ENCODE assay signal across 8 mouse cellular contexts in the genomic region with DNA sequence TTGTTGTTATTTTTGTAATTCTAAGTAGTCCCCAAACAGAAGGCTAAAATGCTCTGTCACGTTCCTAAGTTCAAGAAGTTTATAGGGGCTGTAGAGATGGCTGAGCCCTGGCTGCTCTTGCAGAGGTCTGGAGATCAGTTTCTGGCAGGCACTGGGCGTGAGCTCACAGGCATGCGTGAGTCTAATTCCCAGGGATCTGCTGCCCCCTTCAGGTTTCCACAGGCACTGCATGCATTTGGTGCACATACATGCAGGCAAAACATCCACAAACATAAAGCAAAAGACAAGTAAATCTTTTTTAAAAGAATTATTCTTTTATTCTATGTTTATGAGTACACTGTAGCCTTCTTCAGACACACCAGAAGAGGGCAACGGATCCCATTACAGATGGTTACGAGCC. TPM values are rescaled to one million over a fixed set of nuclear protein-coding genes. Genes with fewer than 3 reads are reported as not detected.
A peak's percentile ranks its signal among the peaks of the same experiment; 100 is the strongest.
DNase-seq lines count a peak whose midpoint lies in the region.

No protein-coding gene starts in this region.

- 44% methylated on average over 5 of the region's 5 CpGs for WGBS in limb, embryonic 10.5 days

- intact Hi-C loops in left cerebral cortex, postnatal 4 days (cut with DNase I): no loop called here
- intact Hi-C loops in gastrocnemius, postnatal 36 days (cut with DNase I): no loop called here

- no peak overlapping the region for H3K4me3 ChIP-seq in limb, embryonic 10.5 days

- H3K4me1 ChIP-seq in limb, embryonic 10.5 days: peaks cover 5% of the 10 kb centered on the region

- peaks cover 21% of the 10 kb centered on the region for H3K27me3 ChIP-seq in limb, embryonic 10.5 days (ENCODE audit: low read depth, poor library complexity, severe bottlenecking)

- DNase-seq in cerebellum, postnatal 36 days: peak; percentile 29 to 30
- DNase-seq in cerebellum, adult 11-12 months: no peak
- DNase-seq in left cerebral cortex, postnatal 4 days: peak; percentile 76
- DNase-seq in left cerebral cortex, adult 9 months (ENCODE audit: low spot score in 2 of 2): no peak
- DNase-seq in adrenal gland, postnatal 10 days: peak; percentile 65
- peak; percentile 50 for DNase-seq in limb, embryonic 10.5 days (ENCODE audit: low spot score)
- peak; percentile 65 for DNase-seq in testis, postnatal 10 days (ENCODE audit: low spot score)
- no peak for DNase-seq in gastrocnemius, postnatal 36 days

- no peak overlapping the region for H3K27ac ChIP-seq in limb, embryonic 10.5 days

- no peaks in the 10 kb centered on the region for H3K9me3 ChIP-seq in limb, embryonic 10.5 days (replicated peaks)

- H3K36me3 ChIP-seq in limb, embryonic 10.5 days: no peaks in the 10 kb centered on the region

RNA-seq across cellular contexts. Expression of a gene that starts 14.3 kb away (rescaled TPM):
- total RNA-seq in left cerebral cortex, postnatal 4 days (2021): under 1 TPM in 1 of 2 experiments, not detected in 1; 0.08 TPM
- not detected for total RNA-seq in adrenal gland, postnatal 10 days (2021)
- not detected in 2 replicates for polyA plus RNA-seq in limb, embryonic 10.5 days (2016; fragmentation: Nextera tagmentation; extraction: Ambion mirVana)
- total RNA-seq in gastrocnemius, postnatal 36 days (2021): not detected

RNA-seq across cellular contexts. Expression of a gene that starts 14.9 kb away (rescaled TPM):
- total RNA-seq in left cerebral cortex, postnatal 4 days (2021): under 1 TPM; 0.26 to 0.56 TPM
- total RNA-seq in adrenal gland, postnatal 10 days (2021): not detected
- not detected in 2 replicates for polyA plus RNA-seq in limb, embryonic 10.5 days (2016; fragmentation: Nextera tagmentation; extraction: Ambion mirVana)
- not detected for total RNA-seq in gastrocnemius, postnatal 36 days (2021)

RNA-seq across cellular contexts. Expression of a gene that starts 21.0 kb away (rescaled TPM):
- total RNA-seq in left cerebral cortex, postnatal 4 days (2021): under 1 TPM in 1 of 2 experiments, not detected in 1; 0.66 TPM
- total RNA-seq in adrenal gland, postnatal 10 days (2021): 10 to 100 TPM; 26.0 to 56.1 TPM
- not detected in 2 replicates for polyA plus RNA-seq in limb, embryonic 10.5 days (2016; fragmentation: Nextera tagmentation; extraction: Ambion mirVana)
- total RNA-seq in gastrocnemius, postnatal 36 days (2021): not detected

RNA-seq across cellular contexts. Expression of a gene that starts 27.1 kb away (rescaled TPM):
- total RNA-seq in left cerebral cortex, postnatal 4 days (2021): 100 to 1,000 TPM; 739 to 767 TPM
- total RNA-seq in adrenal gland, postnatal 10 days (2021): 10 to 100 TPM; 26.1 to 34.3 TPM
- polyA plus RNA-seq in limb, embryonic 10.5 days (2016; fragmentation: Nextera tagmentation; extraction: Ambion mirVana): 8.4 and 13.4 TPM in 2 replicates
- total RNA-seq in gastrocnemius, postnatal 36 days (2021): 1 to 10 TPM in 1 of 2 experiments, under 1 TPM in 1; 0.62 to 1.0 TPM

RNA-seq across cellular contexts. Expression of a gene that starts 50.9 kb away (rescaled TPM):
- 1 to 10 TPM; 2.1 to 3.0 TPM for total RNA-seq in left cerebral cortex, postnatal 4 days (2021)
- total RNA-seq in adrenal gland, postnatal 10 days (2021): 1 to 10 TPM; 2.3 to 2.4 TPM
- polyA plus RNA-seq in limb, embryonic 10.5 days (2016; fragmentation: Nextera tagmentation; extraction: Ambion mirVana): 0.55 and 1.2 TPM in 2 replicates
- total RNA-seq in gastrocnemius, postnatal 36 days (2021): under 1 TPM; 0.12 to 0.20 TPM

Comparison
In these comparisons a context has a peak if more than half of its experiments do, and no peak if none do; other contexts are left out.
1. DNase-seq: peak in cerebellum, postnatal 36 days (2 of 2), left cerebral cortex, postnatal 4 days (single experiment), adrenal gland, postnatal 10 days (single experiment), limb, embryonic 10.5 days (single experiment) and testis, postnatal 10 days (single experiment); none in cerebellum, adult 11-12 months (single experiment), left cerebral cortex, adult 9 months (0 of 2) and gastrocnemius, postnatal 36 days (0 of 2).
2. RNA of a gene that starts 21.0 kb away (total RNA-seq): 26.0 to 56.1 TPM in adrenal gland, postnatal 10 days; 0.66 TPM in left cerebral cortex, postnatal 4 days and not detected in gastrocnemius, postnatal 36 days; every median in the first group is over 10 times any median in the second.